Mouse (Mus musculus): ENCODE results near the gene Krtap14. TPM values are rescaled to one million over a fixed set of nuclear protein-coding genes. Genes with fewer than 3 reads are reported as not detected.

Krtap14 gene
- not detected for polyA plus RNA-seq (2014; fragmentation: Illumina TruSeq; extraction: RNeasy Lipid Tissue Mini Kit (QIAGEN cat#74804); ENCODE audit: low read depth, low replicate concordance)

DNA sequence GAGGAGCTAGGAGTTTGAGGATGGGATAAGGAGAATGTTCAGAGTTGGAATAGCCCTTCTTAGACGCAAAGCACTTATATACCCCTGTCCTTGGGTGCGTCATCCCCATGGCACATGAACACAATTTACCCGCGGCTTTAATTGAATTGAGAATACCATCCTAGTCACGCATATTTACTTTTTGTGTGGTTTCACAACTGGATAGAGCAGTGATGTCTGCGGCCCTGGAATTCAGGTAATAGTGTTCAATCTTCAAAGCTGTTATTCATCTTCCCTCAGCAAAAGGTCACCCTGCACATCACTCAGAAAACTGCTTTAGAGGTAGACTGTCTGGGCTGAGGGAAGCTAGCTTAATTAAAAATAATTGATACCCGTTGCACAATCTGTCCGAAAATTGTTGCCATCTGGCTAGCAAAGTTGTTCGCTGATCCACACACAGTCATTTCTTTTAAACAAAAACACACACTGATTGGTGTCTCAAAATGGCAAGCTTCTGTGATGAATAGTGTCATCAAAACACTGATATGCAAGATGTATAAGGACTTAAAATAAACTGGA lies at the start of gene Krtap14:
TSS of gene Krtap14 (minus strand) at position 51 of the 558 bp plus-strand sequence.

DNA sequence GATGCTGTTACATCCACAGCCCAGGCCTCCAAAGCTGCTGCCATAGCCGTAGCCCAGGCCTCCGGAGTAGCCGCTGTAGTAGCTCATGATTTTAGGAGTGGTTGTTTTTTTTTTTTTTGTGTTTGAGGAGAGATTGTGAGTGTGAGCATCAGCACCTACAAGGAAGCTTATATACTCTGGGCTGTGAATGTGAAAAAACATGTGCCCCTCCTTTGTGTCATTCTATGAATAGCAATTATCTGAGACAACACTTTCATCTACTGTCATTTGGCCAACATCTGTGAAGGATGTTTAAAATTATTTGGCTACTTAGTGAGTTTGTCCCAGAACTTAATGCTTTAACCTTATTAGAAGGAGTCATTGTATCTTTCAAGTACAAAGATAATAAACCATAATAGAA lies 48.2 kb upstream of the Krtap14 start, which contains the start of gene Krtap19-2:
TSS of gene Krtap19-2 (minus strand) at position 101 of the 400 bp plus-strand sequence.

DNA sequence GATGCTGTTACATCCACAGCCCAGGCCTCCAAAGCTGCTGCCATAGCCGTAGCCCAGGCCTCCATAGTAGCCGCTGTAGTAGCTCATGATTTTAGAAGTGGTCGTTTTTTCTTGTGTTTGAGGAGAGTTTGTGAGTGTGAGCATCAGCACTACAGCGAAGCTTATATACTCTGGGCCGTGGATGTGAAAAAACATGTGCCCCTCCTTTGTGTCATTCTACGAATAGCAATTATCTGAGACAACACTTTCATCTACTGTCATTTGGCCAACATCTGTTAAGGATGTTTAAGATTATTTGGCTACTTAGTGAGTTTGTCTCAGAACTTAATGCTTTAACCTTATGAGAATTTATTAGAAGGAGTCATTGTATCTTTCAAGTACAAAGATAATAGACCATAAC lies 43.4 kb upstream of the Krtap14 start, which contains the start of gene Krtap19-1:
TSS of gene Krtap19-1 (minus strand) at position 101 of the 400 bp plus-strand sequence.

DNA sequence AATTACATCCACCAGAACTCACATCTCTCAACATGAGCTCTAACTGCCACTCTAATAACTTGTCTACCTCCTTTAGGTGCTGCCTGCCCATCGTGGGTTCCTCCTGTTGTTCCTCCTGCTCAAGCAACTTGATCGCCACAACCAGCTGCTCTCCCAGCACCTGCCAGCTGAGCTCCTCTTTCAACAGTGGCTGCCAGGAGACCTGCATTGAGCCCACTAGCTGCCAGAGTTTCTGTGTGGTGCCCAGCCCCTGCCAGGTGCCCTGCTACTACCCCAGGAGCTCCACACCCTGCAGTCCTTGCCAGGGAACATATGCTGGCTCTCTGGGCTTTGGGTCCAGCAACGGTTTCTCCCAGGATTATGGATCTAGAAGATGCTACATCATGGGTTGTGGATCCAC lies 5.9 kb downstream of the Krtap14 start, which contains the start of gene Krtap15:
TSS of gene Krtap15 (plus strand) at position 150 of the 400 bp plus-strand sequence.

DNA sequence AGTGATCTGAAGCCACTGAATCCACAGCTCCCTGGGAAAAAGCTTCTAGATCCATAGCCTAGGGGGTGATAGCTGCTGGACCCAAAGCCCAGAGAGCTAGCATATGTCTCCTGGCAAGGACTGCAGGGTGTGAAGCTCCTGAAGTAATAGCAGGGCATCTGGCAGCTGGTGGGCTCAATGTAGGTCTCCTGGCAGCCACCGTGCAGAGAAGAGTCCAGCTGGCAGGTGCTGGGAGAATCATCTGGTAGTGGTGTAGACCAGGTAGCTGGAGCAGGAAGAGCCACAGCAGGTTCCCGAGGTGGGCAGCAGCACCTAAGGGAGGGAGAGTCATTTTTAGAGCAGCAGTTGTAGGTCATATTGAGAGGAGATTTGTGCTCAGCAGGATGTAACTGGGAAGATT lies 14.1 kb downstream of the Krtap14 start, which contains the start of gene Gm20741:
TSS of gene Gm20741 (minus strand) at position 394 of the 400 bp plus-strand sequence.

DNA sequence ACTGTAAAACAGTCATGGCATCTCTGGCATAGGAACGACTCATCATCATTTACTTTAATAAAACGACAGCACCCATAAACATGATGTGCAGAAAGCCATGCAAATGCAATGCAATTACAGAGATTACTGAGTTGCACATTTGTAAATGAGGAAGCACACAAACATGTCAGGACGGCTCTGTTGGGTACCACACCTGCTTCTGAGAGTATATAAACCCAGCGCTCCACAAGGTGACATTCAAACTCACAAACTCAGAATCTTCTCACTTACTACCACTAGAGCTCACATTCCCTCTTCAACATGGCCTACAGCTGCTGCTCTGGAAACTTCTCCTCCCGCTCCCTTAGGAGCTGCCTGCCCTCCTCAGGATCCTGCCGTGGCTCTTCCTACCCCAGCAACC lies 48.3 kb downstream of the Krtap14 start, which contains the start of gene Gm5965:
TSS of gene Gm5965 (plus strand) at position 301 of the 400 bp plus-strand sequence.

DNA sequence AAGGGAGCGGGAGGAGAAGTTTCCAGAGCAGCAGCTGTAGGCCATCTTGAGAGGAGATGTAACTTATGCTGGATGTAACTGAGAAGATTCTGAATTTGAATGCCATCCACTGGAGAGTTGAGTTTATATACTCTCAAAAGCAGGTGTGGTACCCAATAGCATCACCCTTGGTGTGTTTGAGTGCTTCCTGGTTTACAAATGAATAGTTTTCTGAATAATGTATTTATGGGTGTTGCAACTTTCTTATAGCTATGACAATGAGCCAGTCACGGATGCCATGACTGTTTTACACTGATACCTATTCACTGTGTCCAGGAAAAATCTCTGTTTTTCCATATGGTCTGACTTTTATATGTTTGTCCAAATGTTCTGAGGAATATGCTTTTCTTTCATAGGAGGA lies 51.8 kb downstream of the Krtap14 start, which contains the start of gene 2310057N15Rik:
TSS of gene 2310057N15Rik (minus strand) at position 101 of the 400 bp plus-strand sequence.

Other genes starting within 250 kb of the Krtap14 start
- not detected for gene Krtap24-1, start 213.9 kb downstream of the Krtap14 start, polyA plus RNA-seq (2014; fragmentation: Illumina TruSeq; extraction: RNeasy Lipid Tissue Mini Kit (QIAGEN cat#74804); ENCODE audit: low read depth, low replicate concordance)
- gene 2310079G19Rik, start 198.5 kb downstream of the Krtap14 start, polyA plus RNA-seq (2014; fragmentation: Illumina TruSeq; extraction: RNeasy Lipid Tissue Mini Kit (QIAGEN cat#74804); ENCODE audit: low read depth, low replicate concordance), result not detected
- not detected for gene Krtap26-1, start 178.3 kb downstream of the Krtap14 start, polyA plus RNA-seq (2014; fragmentation: Illumina TruSeq; extraction: RNeasy Lipid Tissue Mini Kit (QIAGEN cat#74804); ENCODE audit: low read depth, low replicate concordance)
- not detected for gene Krtap27-1, start 154.5 kb downstream of the Krtap14 start, polyA plus RNA-seq (2014; fragmentation: Illumina TruSeq; extraction: RNeasy Lipid Tissue Mini Kit (QIAGEN cat#74804); ENCODE audit: low read depth, low replicate concordance)
- not detected for gene 2310061N02Rik, start 118.2 kb downstream of the Krtap14 start, polyA plus RNA-seq (2014; fragmentation: Illumina TruSeq; extraction: RNeasy Lipid Tissue Mini Kit (QIAGEN cat#74804); ENCODE audit: low read depth, low replicate concordance)
- gene Krtap13-1, start 97.3 kb downstream of the Krtap14 start, polyA plus RNA-seq (2014; fragmentation: Illumina TruSeq; extraction: RNeasy Lipid Tissue Mini Kit (QIAGEN cat#74804); ENCODE audit: low read depth, low replicate concordance), result not detected
- not detected for gene Krtap13, start 74.5 kb downstream of the Krtap14 start, polyA plus RNA-seq (2014; fragmentation: Illumina TruSeq; extraction: RNeasy Lipid Tissue Mini Kit (QIAGEN cat#74804); ENCODE audit: low read depth, low replicate concordance)
- gene 2310034C09Rik, start 67.3 kb downstream of the Krtap14 start, polyA plus RNA-seq (2014; fragmentation: Illumina TruSeq; extraction: RNeasy Lipid Tissue Mini Kit (QIAGEN cat#74804); ENCODE audit: low read depth, low replicate concordance), result not detected
- not detected for gene 2310057N15Rik, start 51.9 kb downstream of the Krtap14 start, polyA plus RNA-seq (2014; fragmentation: Illumina TruSeq; extraction: RNeasy Lipid Tissue Mini Kit (QIAGEN cat#74804); ENCODE audit: low read depth, low replicate concordance)
- not detected for gene Gm5965, start 48.2 kb downstream of the Krtap14 start, polyA plus RNA-seq (2014; fragmentation: Illumina TruSeq; extraction: RNeasy Lipid Tissue Mini Kit (QIAGEN cat#74804); ENCODE audit: low read depth, low replicate concordance)
- gene Gm20741, start 13.9 kb downstream of the Krtap14 start, polyA plus RNA-seq (2014; fragmentation: Illumina TruSeq; extraction: RNeasy Lipid Tissue Mini Kit (QIAGEN cat#74804); ENCODE audit: low read depth, low replicate concordance), result not detected
- not detected for gene Krtap15, start 5.9 kb downstream of the Krtap14 start, polyA plus RNA-seq (2014; fragmentation: Illumina TruSeq; extraction: RNeasy Lipid Tissue Mini Kit (QIAGEN cat#74804); ENCODE audit: low read depth, low replicate concordance)
- not detected for gene Krtap19-1, start 43.3 kb upstream of the Krtap14 start, polyA plus RNA-seq (2014; fragmentation: Illumina TruSeq; extraction: RNeasy Lipid Tissue Mini Kit (QIAGEN cat#74804); ENCODE audit: low read depth, low replicate concordance)
- gene Krtap19-2, start 48.1 kb upstream of the Krtap14 start, polyA plus RNA-seq (2014; fragmentation: Illumina TruSeq; extraction: RNeasy Lipid Tissue Mini Kit (QIAGEN cat#74804); ENCODE audit: low read depth, low replicate concordance), result not detected
- not detected for gene Krtap19-3, start 51.9 kb upstream of the Krtap14 start, polyA plus RNA-seq (2014; fragmentation: Illumina TruSeq; extraction: RNeasy Lipid Tissue Mini Kit (QIAGEN cat#74804); ENCODE audit: low read depth, low replicate concordance)
- not detected for gene Krtap19-4, start 58.9 kb upstream of the Krtap14 start, polyA plus RNA-seq (2014; fragmentation: Illumina TruSeq; extraction: RNeasy Lipid Tissue Mini Kit (QIAGEN cat#74804); ENCODE audit: low read depth, low replicate concordance)
- gene Krtap19-5, start 70.3 kb upstream of the Krtap14 start, polyA plus RNA-seq (2014; fragmentation: Illumina TruSeq; extraction: RNeasy Lipid Tissue Mini Kit (QIAGEN cat#74804); ENCODE audit: low read depth, low replicate concordance), result not detected
- not detected for gene Krtap19-9b, start 106.1 kb upstream of the Krtap14 start, polyA plus RNA-seq (2014; fragmentation: Illumina TruSeq; extraction: RNeasy Lipid Tissue Mini Kit (QIAGEN cat#74804); ENCODE audit: low read depth, low replicate concordance)
- gene Krtap16-3, start 136.7 kb upstream of the Krtap14 start, polyA plus RNA-seq (2014; fragmentation: Illumina TruSeq; extraction: RNeasy Lipid Tissue Mini Kit (QIAGEN cat#74804); ENCODE audit: low read depth, low replicate concordance), result not detected
- not detected for gene Krtap22-2, start 184.6 kb upstream of the Krtap14 start, polyA plus RNA-seq (2014; fragmentation: Illumina TruSeq; extraction: RNeasy Lipid Tissue Mini Kit (QIAGEN cat#74804); ENCODE audit: low read depth, low replicate concordance)
- gene Gm10229, start 189.1 kb upstream of the Krtap14 start, polyA plus RNA-seq (2014; fragmentation: Illumina TruSeq; extraction: RNeasy Lipid Tissue Mini Kit (QIAGEN cat#74804); ENCODE audit: low read depth, low replicate concordance), result not detected
- gene Krtap6-1, start 205.6 kb upstream of the Krtap14 start, polyA plus RNA-seq (2014; fragmentation: Illumina TruSeq; extraction: RNeasy Lipid Tissue Mini Kit (QIAGEN cat#74804); ENCODE audit: low read depth, low replicate concordance), result not detected
- gene Gm10228, start 215.3 kb upstream of the Krtap14 start, polyA plus RNA-seq (2014; fragmentation: Illumina TruSeq; extraction: RNeasy Lipid Tissue Mini Kit (QIAGEN cat#74804); ENCODE audit: low read depth, low replicate concordance), result not detected
- gene Krtap6-5, start 221.7 kb upstream of the Krtap14 start, polyA plus RNA-seq (2014; fragmentation: Illumina TruSeq; extraction: RNeasy Lipid Tissue Mini Kit (QIAGEN cat#74804); ENCODE audit: low read depth, low replicate concordance), result not detected
- gene 1110025L11Rik, start 237.9 kb upstream of the Krtap14 start, polyA plus RNA-seq (2014; fragmentation: Illumina TruSeq; extraction: RNeasy Lipid Tissue Mini Kit (QIAGEN cat#74804); ENCODE audit: low read depth, low replicate concordance), result not detected

Measured in adrenal gland, adult 10 weeks (tissue).